Mouse (Mus musculus): Measurements from ENCODE around the gene Lrrc36. TPM values are rescaled to one million over a fixed set of nuclear protein-coding genes. Genes with fewer than 3 reads are reported as not detected.

Lrrc36 gene
- polyA plus RNA-seq, 1 experiment: 0.24 TPM

GRCm38 (mm10) chr8:105434136-105434535 lies 20.8 kb downstream of the Lrrc36 start:
- peaks cover 13% of the 10 kb centered on the region for H3K4me1 ChIP-seq (replicated peaks; ENCODE audit: control insufficient read depth, insufficient read depth, low read length)
- DNase-seq: no peak
- no peak for TF ChIP-seq CTCF (IDR thresholded peaks at IDR 0.05; ENCODE audit: borderline replicate concordance, control insufficient read depth, extremely low read depth, insufficient read depth, low read length, poor library complexity)
- no peak for TF ChIP-seq POLR2A (IDR thresholded peaks at IDR 0.05; ENCODE audit: control insufficient read depth, extremely low read depth, insufficient read depth, low read length, poor library complexity)
- no peak overlapping the region for H3K4me3 ChIP-seq (ENCODE audit: control insufficient read depth, insufficient read depth, low read length)
- no peak overlapping the region; the same call in 1 of the 2 replicates for H3K27ac ChIP-seq (ENCODE audit: control insufficient read depth, insufficient read depth, low read length)
- no peaks in the 10 kb centered on the region for H3K27me3 ChIP-seq (ENCODE audit: control insufficient read depth, insufficient read depth, low read length)
- WGBS: 74% methylated on average over 5 of the region's 5 CpGs
- H3K36me3 ChIP-seq (ENCODE audit: control insufficient read depth, insufficient read depth, low read length): no peaks in the 10 kb centered on the region

- no peak overlapping the region for H3K4me3 ChIP-seq (ENCODE audit: control insufficient read depth, insufficient read depth, low read length)
- 88% methylated on average over 5 of the region's 5 CpGs for WGBS
- no peak overlapping the region for H3K27ac ChIP-seq (ENCODE audit: control insufficient read depth, insufficient read depth, low read length)
- H3K27me3 ChIP-seq (ENCODE audit: control insufficient read depth, insufficient read depth, low read length): no peaks in the 10 kb centered on the region
- DNase-seq: no peak
- peaks cover 13% of the 10 kb centered on the region for H3K4me1 ChIP-seq (replicated peaks; ENCODE audit: control insufficient read depth, insufficient read depth, low read length)
- TF ChIP-seq CTCF (IDR thresholded peaks at IDR 0.05; ENCODE audit: borderline replicate concordance, control insufficient read depth, extremely low read depth, insufficient read depth, low read length, poor library complexity): no peak
- TF ChIP-seq POLR2A (IDR thresholded peaks at IDR 0.05; ENCODE audit: control insufficient read depth, extremely low read depth, insufficient read depth, low read length, poor library complexity): no peak
- H3K36me3 ChIP-seq (ENCODE audit: control insufficient read depth, insufficient read depth, low read length): no peaks in the 10 kb centered on the region
Observed at GRCm38 (mm10) chr8:105436218-105436617, 22.8 kb downstream of the Lrrc36 start.

- Histone ChIP-seq H3K4me3 (ENCODE audit: control insufficient read depth, insufficient read depth, low read length) (no peak overlapping the region), H3K4me1 (replicated peaks; ENCODE audit: control insufficient read depth, insufficient read depth, low read length) (peaks cover 13% of the 10 kb centered on the region), H3K36me3 (ENCODE audit: control insufficient read depth, insufficient read depth, low read length) (no peaks in the 10 kb centered on the region), H3K27ac (ENCODE audit: control insufficient read depth, insufficient read depth, low read length) (no peak overlapping the region), H3K27me3 (ENCODE audit: control insufficient read depth, insufficient read depth, low read length) (no peaks in the 10 kb centered on the region)
- DNase-seq: no peak
- TF ChIP-seq POLR2A (IDR thresholded peaks at IDR 0.05; ENCODE audit: control insufficient read depth, extremely low read depth, insufficient read depth, low read length, poor library complexity) (no peak), CTCF (IDR thresholded peaks at IDR 0.05; ENCODE audit: borderline replicate concordance, control insufficient read depth, extremely low read depth, insufficient read depth, low read length, poor library complexity) (no peak)
- WGBS: 90% methylated on average over 5 of the region's 5 CpGs
Observed at GRCm38 (mm10) chr8:105437078-105437748, 23.8 kb downstream of the Lrrc36 start.

- no peaks in the 10 kb centered on the region for H3K27me3 ChIP-seq (ENCODE audit: control insufficient read depth, insufficient read depth, low read length)
- no peak for TF ChIP-seq CTCF (IDR thresholded peaks at IDR 0.05; ENCODE audit: borderline replicate concordance, control insufficient read depth, extremely low read depth, insufficient read depth, low read length, poor library complexity)
- no peak for TF ChIP-seq POLR2A (IDR thresholded peaks at IDR 0.05; ENCODE audit: control insufficient read depth, extremely low read depth, insufficient read depth, low read length, poor library complexity)
- no peak overlapping the region for H3K4me3 ChIP-seq (ENCODE audit: control insufficient read depth, insufficient read depth, low read length)
- peaks cover 8% of the 10 kb centered on the region; the same call in 1 of the 2 replicates for H3K4me1 ChIP-seq (replicated peaks; ENCODE audit: control insufficient read depth, insufficient read depth, low read length)
- no peaks in the 10 kb centered on the region for H3K36me3 ChIP-seq (ENCODE audit: control insufficient read depth, insufficient read depth, low read length)
- WGBS: 76% methylated on average over 5 of the region's 5 CpGs
- peak; percentile 51 for DNase-seq
- H3K27ac ChIP-seq (ENCODE audit: control insufficient read depth, insufficient read depth, low read length): no peak overlapping the region
Observed at GRCm38 (mm10) chr8:105438865-105439264, 25.5 kb downstream of the Lrrc36 start.

GRCm38 (mm10) chr8:105441433-105441832 lies 28.1 kb downstream of the Lrrc36 start:
- peak; percentile 46 for DNase-seq
- 13% methylated on average over 6 of the region's 6 CpGs for WGBS
- no peaks in the 10 kb centered on the region for H3K36me3 ChIP-seq (ENCODE audit: control insufficient read depth, insufficient read depth, low read length)
- no peaks in the 10 kb centered on the region for H3K27me3 ChIP-seq (ENCODE audit: control insufficient read depth, insufficient read depth, low read length)
- H3K4me1 ChIP-seq (replicated peaks; ENCODE audit: control insufficient read depth, insufficient read depth, low read length): no peaks in the 10 kb centered on the region
- no peak overlapping the region for H3K27ac ChIP-seq (ENCODE audit: control insufficient read depth, insufficient read depth, low read length)
- TF ChIP-seq POLR2A (IDR thresholded peaks at IDR 0.05; ENCODE audit: control insufficient read depth, extremely low read depth, insufficient read depth, low read length, poor library complexity): no peak
- TF ChIP-seq CTCF (IDR thresholded peaks at IDR 0.05; ENCODE audit: borderline replicate concordance, control insufficient read depth, extremely low read depth, insufficient read depth, low read length, poor library complexity): peak; percentile 37; the same call in 1 of the 2 replicates
- H3K4me3 ChIP-seq (ENCODE audit: control insufficient read depth, insufficient read depth, low read length): no peak overlapping the region

GRCm38 (mm10) chr8:105442661-105443060 lies 29.3 kb downstream of the Lrrc36 start:
- Histone ChIP-seq H3K36me3 (ENCODE audit: control insufficient read depth, insufficient read depth, low read length) (no peaks in the 10 kb centered on the region), H3K27me3 (ENCODE audit: control insufficient read depth, insufficient read depth, low read length) (no peaks in the 10 kb centered on the region), H3K4me1 (replicated peaks; ENCODE audit: control insufficient read depth, insufficient read depth, low read length) (no peaks in the 10 kb centered on the region), H3K4me3 (ENCODE audit: control insufficient read depth, insufficient read depth, low read length) (no peak overlapping the region), H3K27ac (ENCODE audit: control insufficient read depth, insufficient read depth, low read length) (no peak overlapping the region)
- TF ChIP-seq CTCF (IDR thresholded peaks at IDR 0.05; ENCODE audit: borderline replicate concordance, control insufficient read depth, extremely low read depth, insufficient read depth, low read length, poor library complexity): no peak
- no peak for TF ChIP-seq POLR2A (IDR thresholded peaks at IDR 0.05; ENCODE audit: control insufficient read depth, extremely low read depth, insufficient read depth, low read length, poor library complexity)
- DNase-seq: no peak
- WGBS: 91% methylated on average over 5 of the region's 5 CpGs
